Mouse (Mus musculus) megakaryocyte, embryonic 14.5 days (primary cell): ENCODE data around the gene U2af2. TPM values are rescaled to one million over a fixed set of nuclear protein-coding genes. Genes with fewer than 3 reads are reported as not detected.
A peak's percentile ranks its signal among the peaks of the same experiment; 100 is the strongest.

Source experiments
- H3K27me3 ChIP-seq: replicated peaks from 2 replicates; pipeline ENCODE3; 2012; ENCODE audit warnings: inconsistent platforms
- H3K36me3 ChIP-seq: replicated peaks from 2 replicates; pipeline ENCODE3; 2012; ENCODE audit warnings: low read length, inconsistent platforms, mixed read lengths
- H3K4me1 ChIP-seq: 2 replicates; pipeline ENCODE4 v1.6.1; 2012; ENCODE audit warnings: inconsistent platforms
- H3K4me3 ChIP-seq: replicated peaks from 2 replicates; pipeline ENCODE3; 2012; ENCODE audit warnings: moderate library complexity, mild to moderate bottlenecking, inconsistent platforms
- H3K9me3 ChIP-seq: 2 replicates; pipeline ENCODE4 v1.6.1; 2012; ENCODE audit warnings: inconsistent platforms
- FLI1 ChIP-seq: IDR thresholded peaks from 2 replicates; pipeline ENCODE4 v1.6.1; 2012; ENCODE audit warnings: low read length, inconsistent platforms, mixed read lengths
- GATA1 ChIP-seq: IDR thresholded peaks from 3 replicates; pipeline ENCODE4 v1.6.1; 2012; ENCODE audit warnings: mixed read lengths, low read length, inconsistent platforms, borderline replicate concordance
- polyA plus RNA-seq: library from polyadenylated mRNA; stranded (reverse); fragments of >175 nt; gene quantifications from 2 replicates; pipeline ENCODE4 v1.2.3, GENCODE M21; 2012; ENCODE audit warnings: low replicate concordance; ENCODE audit not compliant: insufficient read depth

U2af2 gene
- polyA plus RNA-seq, 1 experiment = 251 TPM

GRCm38 (mm10) chr7:5101066-5101663, 39.2 kb downstream of the U2af2 start:
- TF ChIP-seq FLI1 = no peak
- no peak for TF ChIP-seq GATA1
- peak overlapping the region; percentile 79 for H3K4me3 ChIP-seq
- H3K9me3 ChIP-seq = peaks cover 9% of the 10 kb centered on the region
- H3K27me3 ChIP-seq = peaks cover 31% of the 10 kb centered on the region
- H3K36me3 ChIP-seq = peaks cover 34% of the 10 kb centered on the region
- H3K4me1 ChIP-seq = peaks cover 29% of the 10 kb centered on the region

GRCm38 (mm10) chr7:5102564-5102963, 40.6 kb downstream of the U2af2 start:
- Histone ChIP-seq H3K4me1 (peaks cover 29% of the 10 kb centered on the region), H3K36me3 (peaks cover 20% of the 10 kb centered on the region), H3K27me3 (peaks cover 31% of the 10 kb centered on the region), H3K9me3 (peaks cover 9% of the 10 kb centered on the region), H3K4me3 (no peak overlapping the region)
- TF ChIP-seq GATA1 (no peak), FLI1 (no peak)

GRCm38 (mm10) chr7:5108272-5108671, 46.3 kb downstream of the U2af2 start:
- TF ChIP-seq GATA1 (no peak), FLI1 (no peak)
- H3K4me3 ChIP-seq = no peak overlapping the region
- H3K9me3 ChIP-seq = peaks cover 11% of the 10 kb centered on the region
- peaks cover 3% of the 10 kb centered on the region; the same call in 1 of the 2 replicates for H3K4me1 ChIP-seq
- no peaks in the 10 kb centered on the region for H3K36me3 ChIP-seq
- H3K27me3 ChIP-seq = peaks cover 23% of the 10 kb centered on the region

- H3K9me3 ChIP-seq = peaks cover 6% of the 10 kb centered on the region
- no peak for TF ChIP-seq FLI1
- no peak for TF ChIP-seq GATA1
- no peaks in the 10 kb centered on the region for H3K36me3 ChIP-seq
- H3K27me3 ChIP-seq = peaks cover 17% of the 10 kb centered on the region
- H3K4me1 ChIP-seq = peaks cover 3% of the 10 kb centered on the region; the same call in 1 of the 2 replicates
- no peak overlapping the region for H3K4me3 ChIP-seq
Observed at GRCm38 (mm10) chr7:5109301-5109700, 47.4 kb downstream of the U2af2 start.

- Histone ChIP-seq H3K36me3 (no peaks in the 10 kb centered on the region), H3K27me3 (peaks cover 10% of the 10 kb centered on the region), H3K4me1 (peaks cover 3% of the 10 kb centered on the region; the same call in 1 of the 2 replicates), H3K9me3 (peaks cover 6% of the 10 kb centered on the region), H3K4me3 (no peak overlapping the region)
- TF ChIP-seq FLI1 (no peak), GATA1 (no peak)
Observed at GRCm38 (mm10) chr7:5112701-5113100, 50.8 kb downstream of the U2af2 start.

- no peak for TF ChIP-seq FLI1
- TF ChIP-seq GATA1 = no peak
- no peak within 1 kb of the TSS for H3K4me3 ChIP-seq
- H3K36me3 ChIP-seq = no peaks in the 10 kb centered on the region
- peaks cover 14% of the 10 kb centered on the region for H3K27me3 ChIP-seq
- no peaks in the 10 kb centered on the region for H3K9me3 ChIP-seq
- peaks cover 3% of the 10 kb centered on the region; the same call in 1 of the 2 replicates for H3K4me1 ChIP-seq
Observed at GRCm38 (mm10) chr7:5116850-5117249, 54.9 kb downstream of the U2af2 start, which contains the start of gene Rfpl4. Gene Rfpl4 (minus strand): TSS chr7:5116950.

GRCm38 (mm10) chr7:5125078-5125477, 63.1 kb downstream of the U2af2 start:
- H3K9me3 ChIP-seq = no peaks in the 10 kb centered on the region
- peaks cover 18% of the 10 kb centered on the region for H3K27me3 ChIP-seq
- no peaks in the 10 kb centered on the region for H3K36me3 ChIP-seq
- H3K4me3 ChIP-seq = no peak overlapping the region
- no peak for TF ChIP-seq FLI1
- TF ChIP-seq GATA1 = no peak
- H3K4me1 ChIP-seq = peaks cover 12% of the 10 kb centered on the region

- peaks cover 12% of the 10 kb centered on the region for H3K4me1 ChIP-seq
- peak within 1 kb of the TSS; percentile 88 for H3K4me3 ChIP-seq
- H3K27me3 ChIP-seq = peaks cover 17% of the 10 kb centered on the region
- TF ChIP-seq FLI1 (no peak), GATA1 (no peak)
- H3K36me3 ChIP-seq = no peaks in the 10 kb centered on the region
- no peaks in the 10 kb centered on the region for H3K9me3 ChIP-seq
Observed at GRCm38 (mm10) chr7:5125549-5126406, 63.8 kb downstream of the U2af2 start, which contains the start of gene Rasl2-9. Gene Rasl2-9 (minus strand): TSS chr7:5125950.

Other genes starting within 250 kb of the U2af2 start
- 217 and 258 TPM in 2 replicates for gene Ube2s, start 249.6 kb upstream of the U2af2 start, polyA plus RNA-seq
- gene Shisa7, start 217.4 kb upstream of the U2af2 start, polyA plus RNA-seq = 0.07 TPM in 1 of 2 replicates, not detected in the other
- gene Isoc2b, start 191.9 kb upstream of the U2af2 start, polyA plus RNA-seq = 4.3 and 6.1 TPM in 2 replicates
- gene Isoc2a, start 185.0 kb upstream of the U2af2 start, polyA plus RNA-seq = 7.2 and 17.1 TPM in 2 replicates
- gene Gm36210, start 155.6 kb upstream of the U2af2 start, polyA plus RNA-seq = not detected in 2 replicates
- 33.6 and 53.4 TPM in 2 replicates for gene Zfp628, start 146.9 kb upstream of the U2af2 start, polyA plus RNA-seq
- gene Nat14, start 140.1 kb upstream of the U2af2 start, polyA plus RNA-seq = 0.51 TPM in 1 of 2 replicates, not detected in the other
- gene Ssc5d, start 136.4 kb upstream of the U2af2 start, polyA plus RNA-seq = 0.09 and 1.5 TPM in 2 replicates
- 1.3 TPM in 1 of 2 replicates, not detected in the other for gene Sbk2, start 97.7 kb upstream of the U2af2 start, polyA plus RNA-seq
- 0.06 TPM in 1 of 2 replicates, not detected in the other for gene Sbk3, start 91.0 kb upstream of the U2af2 start, polyA plus RNA-seq
- 48.1 and 103 TPM in 2 replicates for gene Zfp579, start 66.0 kb upstream of the U2af2 start, polyA plus RNA-seq
- gene Zfp524, start 47.7 kb upstream of the U2af2 start, polyA plus RNA-seq = 68.6 and 88.3 TPM in 2 replicates
- gene Fiz1, start 47.4 kb upstream of the U2af2 start, polyA plus RNA-seq = 17.2 and 28.0 TPM in 2 replicates
- not detected in 2 replicates for gene Gm44973, start 46.6 kb upstream of the U2af2 start, polyA plus RNA-seq
- gene Zfp865, start 41.8 kb upstream of the U2af2 start, polyA plus RNA-seq = 30.6 and 81.9 TPM in 2 replicates
- gene Ccdc106, start 41.6 kb upstream of the U2af2 start, polyA plus RNA-seq = 7.3 and 34.4 TPM in 2 replicates
- not detected in 2 replicates for gene 4632433K11Rik, start 28.0 kb upstream of the U2af2 start, polyA plus RNA-seq
- 0.96 and 6.5 TPM in 2 replicates for gene Zfp784, start 23.7 kb upstream of the U2af2 start, polyA plus RNA-seq
- gene Zfp580, start 10.6 kb upstream of the U2af2 start, polyA plus RNA-seq = 58.5 and 224 TPM in 2 replicates
- gene Epn1, start 18.1 kb downstream of the U2af2 start, polyA plus RNA-seq = 687 and 1,038 TPM in 2 replicates
- gene Rfpl4, start 54.8 kb downstream of the U2af2 start, polyA plus RNA-seq = not detected in 2 replicates
- gene Rasl2-9, start 63.8 kb downstream of the U2af2 start, polyA plus RNA-seq = not detected in 2 replicates
- not detected in 2 replicates for gene Vmn1r55, start 87.5 kb downstream of the U2af2 start, polyA plus RNA-seq
- gene Vmn1r56, start 134.6 kb downstream of the U2af2 start, polyA plus RNA-seq = not detected in 2 replicates
- not detected in 2 replicates for gene Vmn1r57, start 156.3 kb downstream of the U2af2 start, polyA plus RNA-seq